Mouse (Mus musculus): ENCODE results near the gene Krt23. TPM values are rescaled to one million over a fixed set of nuclear protein-coding genes. Genes with fewer than 3 reads are reported as not detected.

Gene Krt23
- polyA plus RNA-seq (2015; fragmentation: Nextera tagmentation; extraction: Ambion mirVana): 0.11 TPM in 1 of 2 replicates, not detected in the other

DNA sequence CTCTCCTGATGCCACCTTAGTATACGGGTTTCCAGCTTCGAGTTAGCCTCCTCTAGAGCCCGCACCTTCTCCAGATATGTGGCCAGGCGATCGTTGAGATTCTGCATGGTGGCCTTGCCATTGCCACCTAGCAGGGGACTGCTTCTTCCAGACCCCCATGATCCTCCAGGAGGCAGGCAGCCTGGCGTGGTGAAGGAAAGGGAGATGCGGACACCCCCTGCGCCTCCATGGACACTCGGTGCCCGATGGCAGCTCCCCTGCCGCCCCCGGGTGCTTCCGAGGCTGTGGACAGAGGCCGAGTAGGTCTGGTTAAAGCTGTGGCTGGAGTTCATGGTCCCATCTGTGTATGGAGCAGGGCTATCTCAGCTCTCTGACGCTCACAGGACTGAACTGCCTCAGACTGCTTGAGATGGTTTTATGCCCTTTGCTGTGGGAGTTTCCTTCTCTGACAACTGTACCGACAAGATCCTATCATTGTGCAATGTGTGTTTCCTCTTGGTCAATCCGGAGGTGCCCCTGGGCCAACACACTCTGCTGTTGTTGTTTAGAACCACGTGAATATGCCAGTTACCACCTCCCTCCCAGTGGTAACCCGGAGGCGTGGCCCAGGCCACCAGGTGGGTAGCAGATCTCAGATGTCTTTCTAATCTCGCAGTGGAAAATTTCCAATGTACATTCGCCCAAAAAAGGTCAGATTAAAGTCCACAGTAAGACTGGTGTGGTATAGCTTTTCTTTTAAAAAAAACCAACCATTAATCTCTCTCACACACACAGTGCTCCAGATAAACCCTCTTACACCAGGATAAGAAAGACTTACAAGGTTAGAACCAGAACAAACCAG, at the start of gene Krt23:
TSS of gene Krt23 (minus strand) at position 405 of the 841 bp plus-strand sequence.
- Histone ChIP-seq H3K36me3 (ENCODE audit: control insufficient read depth, insufficient read depth, low read length) (no peaks in the 10 kb centered on the region), H3K4me2 (ENCODE audit: low read length) (no peak within 1 kb of the TSS), H3K27me3 (ENCODE audit: control insufficient read depth, insufficient read depth, low read depth, low read length) (no peaks in the 10 kb centered on the region), H3K9me3 (replicated peaks; ENCODE audit: control insufficient read depth, low read length, poor library complexity, severe bottlenecking) (no peaks in the 10 kb centered on the region), H3K27ac (ENCODE audit: low read length) (no peak within 1 kb of the TSS), H3K9ac (ENCODE audit: low read depth, low read length) (no peak within 1 kb of the TSS), H3K4me3 (ENCODE audit: low read depth, low read length) (no peak within 1 kb of the TSS), H3K4me1 (ENCODE audit: control insufficient read depth, insufficient read depth, low read length) (no peaks in the 10 kb centered on the region)
- no peak for ATAC-seq
- WGBS: 86% methylated on average over 22 of the region's 22 CpGs

DNA sequence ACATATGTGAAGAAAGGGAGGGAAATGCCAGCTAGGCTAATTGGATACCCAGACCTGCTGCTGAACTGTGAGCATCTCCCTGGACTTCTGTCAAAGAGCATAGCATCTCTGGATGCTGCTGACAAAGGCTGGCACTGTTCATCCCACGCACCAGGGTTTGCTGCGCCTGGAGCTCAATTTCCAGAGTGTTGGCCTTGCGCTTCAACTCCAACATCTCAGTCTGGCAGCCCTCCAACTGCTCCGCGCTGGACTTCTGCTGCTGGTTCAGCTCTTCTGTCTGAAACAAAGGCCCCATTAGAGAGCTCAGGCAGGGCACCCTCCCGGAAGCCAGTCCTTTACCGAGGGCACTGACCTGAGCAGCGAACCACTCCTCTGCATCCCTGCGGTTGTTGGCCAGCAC, 46.8 kb upstream of the Krt23 start:
- Histone ChIP-seq H3K27ac (ENCODE audit: low read length) (no peak overlapping the region), H3K36me3 (ENCODE audit: control insufficient read depth, insufficient read depth, low read length) (no peaks in the 10 kb centered on the region), H3K4me1 (ENCODE audit: control insufficient read depth, insufficient read depth, low read length) (no peaks in the 10 kb centered on the region), H3K9ac (ENCODE audit: low read depth, low read length) (no peak overlapping the region), H3K4me2 (ENCODE audit: low read length) (no peak overlapping the region), H3K4me3 (ENCODE audit: low read depth, low read length) (no peak overlapping the region), H3K27me3 (ENCODE audit: control insufficient read depth, insufficient read depth, low read depth, low read length) (no peaks in the 10 kb centered on the region), H3K9me3 (replicated peaks; ENCODE audit: control insufficient read depth, low read length, poor library complexity, severe bottlenecking) (no peaks in the 10 kb centered on the region)
- 49% methylated on average over 9 of the region's 9 CpGs for WGBS
- ATAC-seq: no peak

DNA sequence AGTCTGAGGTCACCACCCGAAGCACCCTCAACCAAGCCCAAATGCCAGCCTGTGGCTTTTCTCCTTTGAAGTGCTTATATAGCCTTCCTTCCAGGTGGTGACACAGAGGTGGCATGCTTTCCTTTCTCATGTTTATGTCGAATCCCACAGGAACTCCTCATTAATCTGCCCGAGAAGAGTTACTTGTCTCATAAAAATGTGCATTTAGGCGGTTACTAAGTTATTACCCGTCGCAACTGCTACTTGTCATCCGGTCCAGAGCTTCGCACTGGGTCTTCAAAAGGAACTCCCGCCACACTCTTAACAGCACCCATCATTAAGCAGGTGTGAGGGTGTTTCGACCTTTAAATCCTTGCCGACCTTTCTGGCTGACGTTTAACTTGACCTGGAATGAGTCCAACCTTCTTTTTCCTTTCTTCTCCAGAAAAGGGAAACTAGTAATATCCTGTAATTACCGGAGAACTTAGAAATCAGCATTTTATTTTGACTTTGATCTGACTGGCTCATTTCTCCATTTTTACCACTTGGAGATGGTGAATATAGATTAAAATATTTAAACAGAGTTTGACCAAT, 28.4 kb upstream of the Krt23 start, which contains the start of gene Krt39:
TSS of gene Krt39 (minus strand) at position 51 of the 573 bp plus-strand sequence.
- Histone ChIP-seq H3K36me3 (ENCODE audit: control insufficient read depth, insufficient read depth, low read length) (no peaks in the 10 kb centered on the region), H3K4me2 (ENCODE audit: low read length) (no peak within 1 kb of the TSS), H3K27ac (ENCODE audit: low read length) (no peak within 1 kb of the TSS), H3K4me3 (ENCODE audit: low read depth, low read length) (no peak within 1 kb of the TSS), H3K27me3 (ENCODE audit: control insufficient read depth, insufficient read depth, low read depth, low read length) (no peaks in the 10 kb centered on the region), H3K4me1 (ENCODE audit: control insufficient read depth, insufficient read depth, low read length) (no peaks in the 10 kb centered on the region), H3K9me3 (replicated peaks; ENCODE audit: control insufficient read depth, low read length, poor library complexity, severe bottlenecking) (no peaks in the 10 kb centered on the region), H3K9ac (ENCODE audit: low read depth, low read length) (no peak within 1 kb of the TSS)
- ATAC-seq: no peak
- 91% methylated on average over 13 of the region's 13 CpGs for WGBS

DNA sequence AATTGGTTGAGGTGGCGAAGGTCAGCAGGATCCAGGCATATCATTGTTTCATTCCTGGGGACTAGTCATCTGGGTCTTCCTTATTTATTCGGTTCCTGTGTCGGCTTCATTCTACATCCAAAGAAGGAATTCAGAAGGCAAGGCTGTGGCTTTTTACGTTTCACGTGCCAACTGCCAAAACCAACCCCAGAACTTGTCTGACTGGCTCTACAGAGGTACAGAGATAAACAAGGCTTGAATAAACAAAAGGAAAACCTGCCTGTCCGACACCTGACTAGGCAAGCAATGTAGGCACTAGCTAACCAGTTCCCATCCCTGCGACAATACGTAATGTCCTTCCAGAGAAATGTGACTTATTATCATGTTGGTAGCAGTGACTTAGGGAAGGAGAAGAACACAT, 21.2 kb upstream of the Krt23 start:
- Histone ChIP-seq H3K9ac (ENCODE audit: low read depth, low read length) (no peak overlapping the region), H3K9me3 (replicated peaks; ENCODE audit: control insufficient read depth, low read length, poor library complexity, severe bottlenecking) (no peaks in the 10 kb centered on the region), H3K27ac (ENCODE audit: low read length) (no peak overlapping the region), H3K4me2 (ENCODE audit: low read length) (no peak overlapping the region), H3K36me3 (ENCODE audit: control insufficient read depth, insufficient read depth, low read length) (no peaks in the 10 kb centered on the region), H3K4me3 (ENCODE audit: low read depth, low read length) (no peak overlapping the region), H3K4me1 (ENCODE audit: control insufficient read depth, insufficient read depth, low read length) (no peaks in the 10 kb centered on the region), H3K27me3 (ENCODE audit: control insufficient read depth, insufficient read depth, low read depth, low read length) (no peaks in the 10 kb centered on the region)
- WGBS: 92% methylated on average over 8 of the region's 8 CpGs
- no peak for ATAC-seq

DNA sequence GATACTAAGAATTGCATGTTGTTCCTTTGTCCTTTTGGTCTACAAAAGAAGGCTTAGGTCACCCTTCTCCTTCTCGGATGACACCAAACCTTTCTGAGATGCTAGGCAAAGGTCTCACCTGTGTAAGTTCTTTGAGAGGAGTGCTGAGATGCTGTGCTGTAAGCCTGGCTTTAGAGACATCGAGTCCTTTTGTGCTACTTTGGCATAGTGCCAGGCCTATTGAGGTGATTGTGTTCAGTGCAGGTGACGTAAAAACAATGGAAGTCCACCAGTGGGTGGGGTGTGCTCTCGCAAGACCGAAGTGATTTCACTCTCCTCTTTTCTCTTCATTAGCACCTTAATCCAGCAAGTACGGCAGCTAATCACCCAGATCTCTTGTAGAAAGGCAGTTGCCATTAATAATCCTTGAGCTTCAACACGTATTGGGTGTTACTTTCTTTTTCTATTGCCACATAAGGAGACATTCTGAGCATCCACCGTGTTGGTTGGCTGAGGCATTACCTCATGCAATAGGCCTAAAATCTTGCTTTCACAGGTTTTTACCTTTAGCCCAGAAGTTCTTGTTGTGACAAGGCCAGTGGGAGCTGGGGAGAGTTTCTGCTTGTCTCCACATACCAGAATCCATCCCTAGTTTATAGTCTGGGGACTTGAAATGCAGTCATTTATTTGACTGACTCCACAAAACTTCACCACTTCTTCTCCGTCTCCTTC, 7.3 kb upstream of the Krt23 start:
- Histone ChIP-seq H3K4me3 (ENCODE audit: low read depth, low read length) (no peak overlapping the region), H3K9ac (ENCODE audit: low read depth, low read length) (no peak overlapping the region), H3K36me3 (ENCODE audit: control insufficient read depth, insufficient read depth, low read length) (no peaks in the 10 kb centered on the region), H3K9me3 (replicated peaks; ENCODE audit: control insufficient read depth, low read length, poor library complexity, severe bottlenecking) (no peaks in the 10 kb centered on the region), H3K27ac (ENCODE audit: low read length) (no peak overlapping the region), H3K4me2 (ENCODE audit: low read length) (no peak overlapping the region), H3K27me3 (ENCODE audit: control insufficient read depth, insufficient read depth, low read depth, low read length) (no peaks in the 10 kb centered on the region), H3K4me1 (ENCODE audit: control insufficient read depth, insufficient read depth, low read length) (no peaks in the 10 kb centered on the region)
- ATAC-seq: no peak
- 78% methylated on average over 9 of the region's 9 CpGs for WGBS

DNA sequence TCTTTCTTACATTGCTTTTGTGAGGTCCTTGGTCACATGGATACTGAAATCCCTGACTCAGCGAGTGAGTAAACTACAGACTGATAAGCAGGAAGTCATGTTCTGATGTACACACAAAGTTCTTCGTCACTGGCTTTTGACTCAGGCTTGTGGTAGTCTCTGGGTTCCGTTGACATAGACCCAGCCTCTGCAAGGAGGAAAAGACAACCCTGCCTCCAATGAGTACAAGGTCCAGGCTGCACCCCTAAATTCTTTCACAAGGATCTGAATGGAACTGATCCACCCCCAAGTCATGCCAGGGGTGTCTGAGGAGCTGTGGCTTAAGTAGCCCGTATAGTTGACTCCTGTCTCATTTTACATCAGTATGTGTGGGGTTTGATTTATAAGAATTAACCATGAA, 3.5 kb upstream of the Krt23 start:
- Histone ChIP-seq H3K27ac (ENCODE audit: low read length) (no peak overlapping the region), H3K9me3 (replicated peaks; ENCODE audit: control insufficient read depth, low read length, poor library complexity, severe bottlenecking) (no peaks in the 10 kb centered on the region), H3K36me3 (ENCODE audit: control insufficient read depth, insufficient read depth, low read length) (no peaks in the 10 kb centered on the region), H3K4me3 (ENCODE audit: low read depth, low read length) (no peak overlapping the region), H3K4me2 (ENCODE audit: low read length) (no peak overlapping the region), H3K9ac (ENCODE audit: low read depth, low read length) (no peak overlapping the region), H3K27me3 (ENCODE audit: control insufficient read depth, insufficient read depth, low read depth, low read length) (no peaks in the 10 kb centered on the region), H3K4me1 (ENCODE audit: control insufficient read depth, insufficient read depth, low read length) (no peaks in the 10 kb centered on the region)
- no peak for ATAC-seq
- 90% methylated on average over 4 of the region's 4 CpGs for WGBS

DNA sequence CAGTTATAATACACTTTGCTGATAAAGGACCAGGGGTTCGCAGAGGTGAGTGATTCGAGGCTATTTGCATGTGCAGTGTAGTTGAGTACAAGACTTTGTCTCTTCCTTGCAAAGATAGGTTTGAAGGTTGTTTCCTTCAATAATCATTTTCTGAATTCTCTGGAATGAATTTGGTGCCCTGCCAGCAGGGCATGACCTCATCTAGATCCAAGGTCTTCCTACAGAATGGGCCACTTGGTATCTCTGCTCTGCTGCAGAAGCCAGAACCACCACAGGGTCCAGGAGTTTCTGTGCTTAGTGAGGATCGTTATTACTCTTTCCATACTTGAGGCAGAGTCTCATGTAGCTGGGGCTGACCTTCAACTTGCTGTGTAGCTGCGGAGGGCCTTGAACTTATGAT, 1.8 kb upstream of the Krt23 start:
- 91% methylated on average over 4 of the region's 4 CpGs for WGBS
- Histone ChIP-seq H3K27ac (ENCODE audit: low read length) (no peak overlapping the region), H3K27me3 (ENCODE audit: control insufficient read depth, insufficient read depth, low read depth, low read length) (no peaks in the 10 kb centered on the region), H3K9me3 (replicated peaks; ENCODE audit: control insufficient read depth, low read length, poor library complexity, severe bottlenecking) (no peaks in the 10 kb centered on the region), H3K4me1 (ENCODE audit: control insufficient read depth, insufficient read depth, low read length) (no peaks in the 10 kb centered on the region), H3K4me3 (ENCODE audit: low read depth, low read length) (no peak overlapping the region), H3K4me2 (ENCODE audit: low read length) (no peak overlapping the region), H3K9ac (ENCODE audit: low read depth, low read length) (no peak overlapping the region), H3K36me3 (ENCODE audit: control insufficient read depth, insufficient read depth, low read length) (no peaks in the 10 kb centered on the region)
- ATAC-seq: no peak

DNA sequence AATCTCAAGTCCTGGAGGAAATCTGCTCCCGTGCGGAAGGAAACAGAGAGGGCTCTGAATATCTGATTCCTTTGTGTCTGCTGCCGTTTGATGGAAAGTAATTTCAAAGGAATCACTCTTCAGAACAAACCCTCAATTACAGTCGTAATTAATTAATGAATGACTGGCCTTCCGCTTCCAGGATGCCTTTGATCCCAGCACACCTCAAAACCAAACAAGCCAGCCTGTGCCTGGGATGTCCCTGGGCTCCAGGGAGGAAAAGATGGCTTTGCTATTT, 575 bp upstream of the Krt23 start:
- WGBS: 52% methylated on average over 5 of the region's 5 CpGs
- Histone ChIP-seq H3K27ac (ENCODE audit: low read length) (no peak overlapping the region), H3K4me2 (ENCODE audit: low read length) (no peak overlapping the region), H3K9me3 (replicated peaks; ENCODE audit: control insufficient read depth, low read length, poor library complexity, severe bottlenecking) (no peaks in the 10 kb centered on the region), H3K9ac (ENCODE audit: low read depth, low read length) (no peak overlapping the region), H3K27me3 (ENCODE audit: control insufficient read depth, insufficient read depth, low read depth, low read length) (no peaks in the 10 kb centered on the region), H3K4me1 (ENCODE audit: control insufficient read depth, insufficient read depth, low read length) (no peaks in the 10 kb centered on the region), H3K36me3 (ENCODE audit: control insufficient read depth, insufficient read depth, low read length) (no peaks in the 10 kb centered on the region), H3K4me3 (ENCODE audit: low read depth, low read length) (no peak overlapping the region)
- no peak for ATAC-seq

DNA sequence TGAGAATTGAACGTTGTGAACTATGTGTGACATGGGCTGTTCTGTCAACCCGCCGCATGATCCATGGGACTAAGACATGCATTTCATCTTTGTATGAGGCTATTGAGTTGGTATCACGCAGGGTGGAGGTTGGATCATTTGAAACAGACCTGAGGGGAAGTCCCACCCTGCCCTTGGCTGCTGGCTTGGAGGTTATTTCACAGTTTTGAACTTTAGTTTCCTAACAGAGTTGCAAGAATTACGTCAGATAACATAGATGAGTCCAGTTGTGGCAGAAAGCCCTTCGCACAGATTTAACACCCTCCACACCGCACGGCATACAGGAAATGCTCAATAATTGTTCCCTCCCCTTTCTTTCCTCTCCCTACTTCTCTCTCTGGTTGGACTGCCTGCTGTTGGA, 1.9 kb downstream of the Krt23 start:
- Histone ChIP-seq H3K27me3 (ENCODE audit: control insufficient read depth, insufficient read depth, low read depth, low read length) (no peaks in the 10 kb centered on the region), H3K4me1 (ENCODE audit: control insufficient read depth, insufficient read depth, low read length) (no peaks in the 10 kb centered on the region), H3K4me2 (ENCODE audit: low read length) (no peak overlapping the region), H3K27ac (ENCODE audit: low read length) (no peak overlapping the region), H3K9ac (ENCODE audit: low read depth, low read length) (no peak overlapping the region), H3K9me3 (replicated peaks; ENCODE audit: control insufficient read depth, low read length, poor library complexity, severe bottlenecking) (no peaks in the 10 kb centered on the region), H3K36me3 (ENCODE audit: control insufficient read depth, insufficient read depth, low read length) (no peaks in the 10 kb centered on the region), H3K4me3 (ENCODE audit: low read depth, low read length) (no peak overlapping the region)
- ATAC-seq: no peak
- WGBS: 88% methylated on average over 8 of the region's 8 CpGs

Data from midbrain, embryonic 16.5 days (tissue).